Mouse (Mus musculus) liver, embryonic 16.5 days (tissue): ENCODE results near the gene Oma1. TPM values are rescaled to one million over a fixed set of nuclear protein-coding genes. Genes with fewer than 3 reads are reported as not detected.

Experiments
- ATAC-seq: fragments of 200-750 bp; cut with Nextera tagmentation; 2 replicates; pipeline ENCODE4 v1.8.0; 2017; ENCODE audit warnings: low read depth, mild to moderate bottlenecking, moderate number of reproducible peaks, moderate library complexity
- H3K27ac ChIP-seq: fragments of 300-500 bp; sonication (generic); 2 replicates; pipeline ENCODE4 v1.5.1; 2014; ENCODE audit warnings: mild to moderate bottlenecking, low read length
- H3K27me3 ChIP-seq: fragments of 300-500 bp; sonication (generic); 2 replicates; pipeline ENCODE4 v1.6.1; 2014; ENCODE audit warnings: low read depth, low read length, mixed read lengths; ENCODE audit not compliant: control insufficient read depth, insufficient read depth
- H3K36me3 ChIP-seq: fragments of 300-500 bp; sonication (generic); 2 replicates; pipeline ENCODE4 v1.6.1; 2014; ENCODE audit warnings: mild to moderate bottlenecking; ENCODE audit not compliant: control insufficient read depth, insufficient read depth
- H3K4me1 ChIP-seq: fragments of 300-500 bp; sonication (generic); 2 replicates; pipeline ENCODE4 v1.6.1; 2014; ENCODE audit warnings: low read depth, low read length, mixed read lengths; ENCODE audit not compliant: control insufficient read depth
- H3K4me2 ChIP-seq: fragments of 300-500 bp; sonication (generic); 2 replicates; pipeline ENCODE4 v1.6.1; 2014; ENCODE audit warnings: low read depth, low read length, mixed read lengths
- H3K4me3 ChIP-seq: fragments of 300-500 bp; sonication (generic); 2 replicates; pipeline ENCODE4 v1.5.1; 2014; ENCODE audit warnings: low read depth, mild to moderate bottlenecking, low read length
- H3K9ac ChIP-seq: fragments of 300-500 bp; sonication (generic); 2 replicates; pipeline ENCODE4 v1.6.1; 2014; ENCODE audit warnings: low read depth, low read length
- H3K9me3 ChIP-seq: fragments of 300-500 bp; sonication (generic); replicated peaks from 2 replicates; pipeline ENCODE4 v1.6.1; 2016; ENCODE audit warnings: low read length; ENCODE audit not compliant: control insufficient read depth
- WGBS: fragments of 180-500 bp; shearing (Covaris S2); extraction: QIAGEN DNeasy Blood & Tissue Kit; methylation state at CpG from one replicate; pipeline ENCODE4 v1.1.7; 2014; ENCODE audit not compliant: insufficient replicate concordance; 5-methylcytosine and 5-hydroxymethylcytosine counted together
- polyA plus RNA-seq: library from polyadenylated mRNA; unstranded; fragments of >200 nt; fragmentation: Nextera tagmentation; extraction: Ambion mirVana; gene quantifications from 2 replicates; pipeline ENCODE4 v1.2.1, GENCODE M21; 2015

The Oma1 gene
- polyA plus RNA-seq, 1 experiment from 2014 or later, result 11.6 TPM

DNA sequence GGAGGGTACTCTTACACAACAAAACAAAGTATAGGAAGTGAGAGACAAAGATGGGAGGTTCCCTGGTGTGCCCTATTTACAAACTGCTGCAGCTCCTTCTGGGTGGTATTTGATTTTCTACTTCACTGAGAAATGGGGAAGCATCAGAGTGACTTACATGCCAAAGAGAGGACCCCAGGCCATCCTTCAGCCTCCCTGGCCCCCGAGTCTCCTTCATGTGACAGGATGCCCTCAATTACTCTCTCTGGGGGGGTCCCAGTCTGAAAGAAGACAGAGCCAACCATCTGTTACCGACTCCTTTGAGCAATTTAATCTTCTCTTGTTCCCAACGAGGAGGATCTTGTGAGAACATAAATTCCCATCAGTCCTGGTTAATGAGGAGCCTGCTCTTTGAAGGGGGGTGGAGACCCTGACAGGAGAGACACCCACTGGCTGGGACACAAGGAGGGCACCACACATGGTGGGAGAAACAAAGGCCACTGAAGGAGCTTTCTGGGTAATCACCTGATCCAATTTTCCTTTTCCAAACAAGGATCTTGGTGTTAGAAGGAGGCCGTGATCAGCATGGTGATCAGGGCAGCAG is 96.7 kb downstream of the Oma1 start:
- Histone ChIP-seq H3K9me3 (no peaks in the 10 kb centered on the region), H3K27me3 (no peaks in the 10 kb centered on the region), H3K27ac (no peak overlapping the region), H3K9ac (no peak overlapping the region), H3K4me3 (no peak overlapping the region), H3K4me1 (no peaks in the 10 kb centered on the region), H3K4me2 (no peak overlapping the region), H3K36me3 (no peaks in the 10 kb centered on the region)
- 22% methylated on average over 4 of the region's 4 CpGs for WGBS
- ATAC-seq, result no peak

Other genes starting within 250 kb of the Oma1 start
- 23.6 and 26.5 TPM in 2 replicates for gene Mier1, start 199.4 kb upstream of the Oma1 start, polyA plus RNA-seq
- gene Wdr78, start 199.3 kb upstream of the Oma1 start, polyA plus RNA-seq, result 0.31 and 0.48 TPM in 2 replicates
- 3.9 and 4.2 TPM in 2 replicates for gene Slc35d1, start 98.6 kb upstream of the Oma1 start, polyA plus RNA-seq
- not detected in 2 replicates for gene 4921539E11Rik, start 22.9 kb upstream of the Oma1 start, polyA plus RNA-seq